Mouse (Mus musculus): ENCODE data around the gene Asphd1. TPM values are rescaled to one million over a fixed set of nuclear protein-coding genes. Genes with fewer than 3 reads are reported as not detected.
A peak's percentile ranks its signal among the peaks of the same experiment; 100 is the strongest.

The Asphd1 gene
- polyA plus RNA-seq, 1 experiment from 2014 or later = 0.13 TPM

GRCm38 (mm10) chr7:126949793-126950646 is 638 bp upstream of the Asphd1 start, which contains the start of gene Sez6l2:
Gene Sez6l2, plus strand, starts transcription at chr7:126950563.
- WGBS = under 1% methylated on average over 42 of the region's 42 CpGs
- Histone ChIP-seq H3K9me3 (no peaks in the 10 kb centered on the region), H3K27ac (no peak within 1 kb of the TSS), H3K36me3 (peaks cover 4% of the 10 kb centered on the region; the same call in 1 of the 2 replicates), H3K9ac (peak within 1 kb of the TSS; percentile 67), H3K4me3 (peak within 1 kb of the TSS; percentile 52), H3K27me3 (peaks cover 47% of the 10 kb centered on the region), H3K4me2 (peak within 1 kb of the TSS; percentile 99), H3K4me1 (peaks cover 14% of the 10 kb centered on the region)
- ATAC-seq (ENCODE audit: insufficient number of reproducible peaks, insufficient read depth, low FRiP score, low TSS enrichment, low read depth) = peak; percentile 82

- WGBS = 81% methylated on average over 10 of the region's 10 CpGs
- ATAC-seq (ENCODE audit: insufficient number of reproducible peaks, insufficient read depth, low FRiP score, low TSS enrichment, low read depth) = no peak
Measured at GRCm38 (mm10) chr7:126948626-126949025, 756 bp downstream of the Asphd1 start.

GRCm38 (mm10) chr7:126946530-126946929 is 2.9 kb downstream of the Asphd1 start:
- Histone ChIP-seq H3K9ac (no peak overlapping the region), H3K4me1 (peaks cover 14% of the 10 kb centered on the region), H3K27me3 (peaks cover 22% of the 10 kb centered on the region), H3K4me3 (no peak overlapping the region), H3K27ac (no peak overlapping the region), H3K9me3 (no peaks in the 10 kb centered on the region), H3K4me2 (no peak overlapping the region), H3K36me3 (peaks cover 22% of the 10 kb centered on the region; the same call in 1 of the 2 replicates)
- WGBS = 40% methylated on average over 3 of the region's 3 CpGs
- no peak for ATAC-seq (ENCODE audit: insufficient number of reproducible peaks, insufficient read depth, low FRiP score, low TSS enrichment, low read depth)

More at GRCm38 (mm10) chr7:126948626-126949025, 756 bp downstream of the Asphd1 start:
- no peak overlapping the region for H3K4me3 ChIP-seq
- H3K27me3 ChIP-seq = peaks cover 42% of the 10 kb centered on the region
- H3K36me3 ChIP-seq = peaks cover 12% of the 10 kb centered on the region; the same call in 1 of the 2 replicates
- no peaks in the 10 kb centered on the region for H3K9me3 ChIP-seq
- peak overlapping the region; percentile 99 for H3K4me2 ChIP-seq
- peaks cover 14% of the 10 kb centered on the region for H3K4me1 ChIP-seq
- no peak overlapping the region for H3K27ac ChIP-seq
- no peak overlapping the region for H3K9ac ChIP-seq

- ATAC-seq (ENCODE audit: insufficient number of reproducible peaks, insufficient read depth, low FRiP score, low TSS enrichment, low read depth) = no peak
- H3K9me3 ChIP-seq = no peaks in the 10 kb centered on the region
- peaks cover 43% of the 10 kb centered on the region for H3K36me3 ChIP-seq
- no peak overlapping the region for H3K4me3 ChIP-seq
- 74% methylated on average over 5 of the region's 5 CpGs for WGBS
- H3K4me1 ChIP-seq = no peaks in the 10 kb centered on the region
- no peaks in the 10 kb centered on the region for H3K27me3 ChIP-seq
- H3K9ac ChIP-seq = no peak overlapping the region
- H3K4me2 ChIP-seq = no peak overlapping the region
- no peak overlapping the region for H3K27ac ChIP-seq
Measured at GRCm38 (mm10) chr7:126941801-126942200, 7.6 kb downstream of the Asphd1 start.

GRCm38 (mm10) chr7:126941171-126941570 is 8.2 kb downstream of the Asphd1 start:
- 54% methylated on average over 6 of the region's 6 CpGs for WGBS
- no peak for ATAC-seq (ENCODE audit: insufficient number of reproducible peaks, insufficient read depth, low FRiP score, low TSS enrichment, low read depth)
- H3K36me3 ChIP-seq = peaks cover 49% of the 10 kb centered on the region

GRCm38 (mm10) chr7:126932652-126933051 is 16.7 kb downstream of the Asphd1 start:
- H3K4me1 ChIP-seq = peaks cover 12% of the 10 kb centered on the region
- no peak for ATAC-seq (ENCODE audit: insufficient number of reproducible peaks, insufficient read depth, low FRiP score, low TSS enrichment, low read depth)
- 75% methylated on average over 2 of the region's 2 CpGs for WGBS
- no peak overlapping the region for H3K27ac ChIP-seq
- no peak overlapping the region for H3K9ac ChIP-seq
- H3K9me3 ChIP-seq = no peaks in the 10 kb centered on the region
- H3K27me3 ChIP-seq = no peaks in the 10 kb centered on the region
- H3K36me3 ChIP-seq = peaks cover 46% of the 10 kb centered on the region
- no peak overlapping the region for H3K4me3 ChIP-seq
- H3K4me2 ChIP-seq = no peak overlapping the region

More at GRCm38 (mm10) chr7:126941171-126941570, 8.2 kb downstream of the Asphd1 start:
- Histone ChIP-seq H3K4me3 (no peak overlapping the region), H3K4me2 (no peak overlapping the region), H3K9me3 (no peaks in the 10 kb centered on the region), H3K4me1 (no peaks in the 10 kb centered on the region), H3K9ac (0 out of 2 replicates have a peak overlapping the region, but pooled peaks have one; percentile 11), H3K27ac (no peak overlapping the region), H3K27me3 (no peaks in the 10 kb centered on the region)

GRCm38 (mm10) chr7:126929046-126929445 is 20.3 kb downstream of the Asphd1 start:
- Histone ChIP-seq H3K4me1 (peaks cover 12% of the 10 kb centered on the region), H3K36me3 (peaks cover 27% of the 10 kb centered on the region), H3K27ac (peak overlapping the region; percentile 84), H3K4me3 (peak overlapping the region; percentile 76), H3K9me3 (no peaks in the 10 kb centered on the region), H3K27me3 (no peaks in the 10 kb centered on the region), H3K4me2 (peak overlapping the region; percentile 92), H3K9ac (peak overlapping the region; percentile 84)
- under 1% methylated on average over 27 of the region's 27 CpGs for WGBS
- ATAC-seq (ENCODE audit: insufficient number of reproducible peaks, insufficient read depth, low FRiP score, low TSS enrichment, low read depth) = peak; percentile 43

GRCm38 (mm10) chr7:126928384-126929037 is 20.9 kb downstream of the Asphd1 start, which contains the start of gene Kctd13:
Gene Kctd13, plus strand, starts transcription at chr7:126928879.
- Histone ChIP-seq H3K4me1 (peaks cover 12% of the 10 kb centered on the region), H3K4me2 (peak within 1 kb of the TSS; percentile 92), H3K4me3 (peak within 1 kb of the TSS; percentile 76), H3K9me3 (no peaks in the 10 kb centered on the region), H3K36me3 (peaks cover 24% of the 10 kb centered on the region), H3K9ac (peak within 1 kb of the TSS; percentile 84), H3K27me3 (no peaks in the 10 kb centered on the region), H3K27ac (peak within 1 kb of the TSS; percentile 84)
- peak; percentile 95 for ATAC-seq (ENCODE audit: insufficient number of reproducible peaks, insufficient read depth, low FRiP score, low TSS enrichment, low read depth)
- WGBS = 4% methylated on average over 56 of the region's 56 CpGs

GRCm38 (mm10) chr7:126926299-126926698 is 23.1 kb downstream of the Asphd1 start:
- WGBS = 28% methylated on average over 3 of the region's 3 CpGs
- no peak for ATAC-seq (ENCODE audit: insufficient number of reproducible peaks, insufficient read depth, low FRiP score, low TSS enrichment, low read depth)
- Histone ChIP-seq H3K4me3 (no peak overlapping the region), H3K4me1 (peaks cover 14% of the 10 kb centered on the region), H3K27me3 (no peaks in the 10 kb centered on the region), H3K9ac (peak overlapping the region; percentile 32; the same call in 1 of the 2 replicates), H3K27ac (0 out of 2 replicates have a peak overlapping the region, but pooled peaks have one; percentile 23), H3K4me2 (no peak overlapping the region), H3K36me3 (peaks cover 9% of the 10 kb centered on the region; the same call in 1 of the 2 replicates), H3K9me3 (no peaks in the 10 kb centered on the region)

GRCm38 (mm10) chr7:126923999-126924398 is 25.4 kb downstream of the Asphd1 start:
- Histone ChIP-seq H3K4me3 (no peak overlapping the region), H3K9ac (no peak overlapping the region), H3K27ac (no peak overlapping the region), H3K4me1 (peaks cover 2% of the 10 kb centered on the region; the same call in 1 of the 2 replicates), H3K4me2 (no peak overlapping the region), H3K36me3 (no peaks in the 10 kb centered on the region), H3K27me3 (no peaks in the 10 kb centered on the region), H3K9me3 (no peaks in the 10 kb centered on the region)
- ATAC-seq (ENCODE audit: insufficient number of reproducible peaks, insufficient read depth, low FRiP score, low TSS enrichment, low read depth) = no peak
- 79% methylated on average over 5 of the region's 5 CpGs for WGBS

- Histone ChIP-seq H3K4me3 (no peak within 1 kb of the TSS), H3K27me3 (no peaks in the 10 kb centered on the region), H3K9ac (no peak within 1 kb of the TSS), H3K4me2 (no peak within 1 kb of the TSS), H3K9me3 (no peaks in the 10 kb centered on the region), H3K4me1 (peaks cover 2% of the 10 kb centered on the region; the same call in 1 of the 2 replicates), H3K27ac (no peak within 1 kb of the TSS), H3K36me3 (no peaks in the 10 kb centered on the region)
- WGBS = 55% methylated on average over 5 of the region's 5 CpGs
- ATAC-seq (ENCODE audit: insufficient number of reproducible peaks, insufficient read depth, low FRiP score, low TSS enrichment, low read depth) = no peak
Measured at GRCm38 (mm10) chr7:126922624-126923060, 26.7 kb downstream of the Asphd1 start, which contains the start of gene Tmem219. Gene Tmem219, minus strand, starts transcription at chr7:126922917.

Data from embryonic facial prominence, embryonic 13.5 days (tissue).